Mouse (Mus musculus): Measurements from ENCODE around the gene Prame. TPM values are rescaled to one million over a fixed set of nuclear protein-coding genes. Genes with fewer than 3 reads are reported as not detected.

The Prame gene
- polyA plus RNA-seq, 1 experiment from 2014 or later: not detected

Other genes with a start within 250 kb of the Prame start
- gene Gm7903, start 193.9 kb downstream of the Prame start, polyA plus RNA-seq (2015; fragmentation: Nextera tagmentation; extraction: Ambion mirVana): 0.05 TPM in 1 of 2 replicates, not detected in the other
- not detected in 2 replicates for gene AV320801, start 133.1 kb downstream of the Prame start, polyA plus RNA-seq (2015; fragmentation: Nextera tagmentation; extraction: Ambion mirVana)
- gene Nxf7, start 28.9 kb downstream of the Prame start, polyA plus RNA-seq (2015; fragmentation: Nextera tagmentation; extraction: Ambion mirVana): not detected in 2 replicates
- gene Tcp11x2, start 66.1 kb upstream of the Prame start, polyA plus RNA-seq (2015; fragmentation: Nextera tagmentation; extraction: Ambion mirVana): not detected in 2 replicates
- gene Tmsb15a, start 97.6 kb upstream of the Prame start, polyA plus RNA-seq (2015; fragmentation: Nextera tagmentation; extraction: Ambion mirVana): not detected in 2 replicates
- gene Armcx5, start 115.0 kb upstream of the Prame start, polyA plus RNA-seq (2015; fragmentation: Nextera tagmentation; extraction: Ambion mirVana): 12.5 and 12.8 TPM in 2 replicates
- gene Gprasp1, start 115.0 kb upstream of the Prame start, polyA plus RNA-seq (2015; fragmentation: Nextera tagmentation; extraction: Ambion mirVana): 240 and 271 TPM in 2 replicates
- gene Bhlhb9, start 169.9 kb upstream of the Prame start, polyA plus RNA-seq (2015; fragmentation: Nextera tagmentation; extraction: Ambion mirVana): 126 and 127 TPM in 2 replicates
- 237 and 254 TPM in 2 replicates for gene Gprasp2, start 211.3 kb upstream of the Prame start, polyA plus RNA-seq (2015; fragmentation: Nextera tagmentation; extraction: Ambion mirVana)

Data from midbrain, embryonic 15.5 days (tissue).